Mouse (Mus musculus) thymus, adult 2 months (tissue): ENCODE results near the gene Sdr42e1. TPM values are rescaled to one million over a fixed set of nuclear protein-coding genes. Genes with fewer than 3 reads are reported as not detected.

Source experiments
- DNase-seq: peaks from one replicate; pipeline ENCODE4 v3.0.0; 2021
- H3K27ac ChIP-seq: fragments of 200-500 bp; 2 replicates; pipeline ENCODE4 v1.5.1; 2012; ENCODE audit warnings: low read length, control low read depth; ENCODE audit not compliant: control insufficient read depth, insufficient read depth
- H3K27me3 ChIP-seq: fragments of 200-500 bp; 2 replicates; pipeline ENCODE4 v1.6.1; 2012; ENCODE audit warnings: mild to moderate bottlenecking, low read length, moderate library complexity, mixed read lengths; ENCODE audit not compliant: control insufficient read depth, insufficient read depth
- H3K36me3 ChIP-seq: fragments of 200-500 bp; 2 replicates; pipeline ENCODE4 v1.6.1; 2012; ENCODE audit warnings: mild to moderate bottlenecking, low read length, moderate library complexity; ENCODE audit not compliant: control insufficient read depth, insufficient read depth
- H3K4me1 ChIP-seq: fragments of 200-500 bp; replicated peaks from 2 replicates; pipeline ENCODE4 v1.6.1; 2012; ENCODE audit warnings: low read length; ENCODE audit not compliant: control insufficient read depth, insufficient read depth
- H3K4me3 ChIP-seq: fragments of 200-500 bp; 2 replicates; pipeline ENCODE4 v1.5.1; 2012; ENCODE audit warnings: mild to moderate bottlenecking, low read length, control low read depth, moderate library complexity; ENCODE audit not compliant: control insufficient read depth, insufficient read depth
- CTCF ChIP-seq: fragments of 200-500 bp; IDR thresholded peaks from 2 replicates; pipeline ENCODE4 v1.5.1; 2012; ENCODE audit warnings: mild to moderate bottlenecking, control low read depth, low read length, moderate library complexity, borderline replicate concordance; ENCODE audit not compliant: control insufficient read depth, poor library complexity, insufficient read depth; ENCODE audit errors: extremely low read depth
- POLR2A ChIP-seq: fragments of 200-500 bp; IDR thresholded peaks from 2 replicates; pipeline ENCODE4 v1.6.1; 2012; ENCODE audit warnings: mild to moderate bottlenecking, low read length, control low read depth, moderate library complexity; ENCODE audit not compliant: control insufficient read depth, poor library complexity, insufficient read depth; ENCODE audit errors: extremely low read depth
- WGBS: fragments of 180-500 bp; shearing (Covaris S2); methylation state at CpG from one replicate; pipeline ENCODE4 v1.1.7; 2018; 5-methylcytosine and 5-hydroxymethylcytosine counted together
- polyA plus RNA-seq: library from polyadenylated mRNA; depleted of rRNA; stranded (reverse); fragments of >200 nt; gene quantifications from 2 replicates; pipeline ENCODE4 v1.2.3, GENCODE M21; 2012

Gene Sdr42e1
- polyA plus RNA-seq, 1 experiment = 5.1 TPM

DNA sequence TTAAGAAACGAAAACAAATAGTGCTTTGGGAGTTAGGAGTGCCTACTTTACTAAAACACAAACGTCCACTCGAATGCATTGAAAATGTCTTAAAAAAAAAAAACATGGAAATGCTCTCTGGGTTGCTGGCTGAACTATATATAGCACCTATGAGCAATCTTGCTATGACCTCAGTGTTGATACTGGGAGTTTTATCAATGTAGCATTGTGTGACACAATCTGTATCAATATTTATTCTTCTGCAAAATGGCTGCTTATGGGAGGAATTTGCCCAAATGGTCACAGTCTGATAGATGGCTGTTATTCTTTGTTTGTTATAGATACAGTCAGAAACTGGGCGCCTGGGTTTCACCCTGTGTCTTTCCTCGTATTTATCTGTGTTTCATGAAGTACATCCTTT, 28.0 kb downstream of the Sdr42e1 start:
- H3K4me1 ChIP-seq = no peaks in the 10 kb centered on the region
- no peak overlapping the region for H3K27ac ChIP-seq
- H3K4me3 ChIP-seq = no peak overlapping the region
- no peaks in the 10 kb centered on the region for H3K27me3 ChIP-seq
- TF ChIP-seq CTCF (no peak), POLR2A (no peak)
- no peak for DNase-seq
- H3K36me3 ChIP-seq = no peaks in the 10 kb centered on the region
- 75% methylated on average over 5 of the region's 5 CpGs for WGBS

DNA sequence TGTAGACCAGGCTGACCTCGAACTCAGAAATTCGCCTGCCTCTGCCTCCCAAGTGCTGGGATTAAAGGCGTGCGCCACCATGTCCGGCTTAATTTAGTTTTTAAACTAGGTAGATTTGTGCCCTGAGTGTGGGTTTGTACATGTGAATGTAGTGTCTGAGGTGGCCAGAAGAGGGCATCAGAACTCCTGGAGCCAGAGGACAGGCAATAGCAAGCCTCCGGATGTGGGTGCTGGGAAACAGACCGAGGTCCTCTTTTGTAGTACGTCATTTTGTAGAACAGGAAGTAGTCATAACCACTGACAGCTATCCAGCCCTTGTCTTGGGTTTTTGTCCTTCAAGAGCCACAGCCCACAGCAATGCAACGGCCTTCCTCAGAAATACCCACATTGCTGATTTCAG, 33.9 kb downstream of the Sdr42e1 start:
- WGBS = 74% methylated on average over 9 of the region's 9 CpGs
- DNase-seq = no peak
- H3K36me3 ChIP-seq = no peaks in the 10 kb centered on the region
- no peak overlapping the region for H3K27ac ChIP-seq
- H3K4me3 ChIP-seq = no peak overlapping the region
- no peaks in the 10 kb centered on the region for H3K4me1 ChIP-seq
- H3K27me3 ChIP-seq = no peaks in the 10 kb centered on the region
- no peak for TF ChIP-seq CTCF
- TF ChIP-seq POLR2A = no peak

DNA sequence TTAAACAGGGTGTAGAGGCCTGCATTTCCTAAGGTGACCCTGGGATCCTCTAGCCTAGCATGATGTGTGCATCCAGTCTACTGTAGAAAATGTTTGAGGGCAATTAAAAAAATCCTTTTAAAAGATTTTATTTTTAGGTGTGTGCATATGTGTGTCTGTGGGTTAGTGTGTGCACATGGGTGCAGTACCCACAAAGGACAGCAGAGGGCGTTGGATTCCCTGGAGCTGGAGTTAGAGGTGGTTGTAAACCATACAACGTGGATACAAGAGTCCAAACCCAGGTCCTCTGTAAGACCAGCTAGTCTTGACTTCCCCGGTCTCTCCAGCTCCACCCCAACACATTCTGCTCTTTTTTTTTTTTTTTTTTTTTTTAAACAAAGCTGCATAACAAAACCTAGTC, 36.0 kb downstream of the Sdr42e1 start:
- DNase-seq = no peak
- Histone ChIP-seq H3K36me3 (no peaks in the 10 kb centered on the region), H3K4me3 (no peak overlapping the region), H3K27me3 (no peaks in the 10 kb centered on the region), H3K27ac (no peak overlapping the region), H3K4me1 (no peaks in the 10 kb centered on the region)
- WGBS = 78% methylated on average over 3 of the region's 3 CpGs
- no peak for TF ChIP-seq CTCF
- TF ChIP-seq POLR2A = no peak

DNA sequence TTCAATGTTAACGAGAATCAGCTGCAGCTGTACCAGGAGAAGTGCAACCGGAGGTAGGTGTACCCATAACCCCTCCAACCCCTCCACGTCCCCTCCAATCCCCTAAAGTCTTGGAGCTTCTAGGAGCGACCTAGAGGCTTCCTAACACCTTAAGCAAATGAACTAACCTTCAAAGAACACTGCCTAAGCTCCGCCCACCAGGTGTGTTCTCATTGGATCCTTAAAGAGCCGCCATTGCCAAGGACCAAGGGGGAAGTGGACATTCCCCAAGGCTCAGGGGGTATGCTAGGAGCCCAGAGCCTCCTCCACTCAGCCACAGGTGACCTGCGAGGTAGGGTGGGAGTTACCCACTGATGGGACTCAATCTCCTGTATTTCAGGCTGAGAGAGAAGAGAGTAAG, 39.1 kb downstream of the Sdr42e1 start:
- H3K36me3 ChIP-seq = no peaks in the 10 kb centered on the region
- no peak overlapping the region for H3K27ac ChIP-seq
- DNase-seq = no peak
- TF ChIP-seq CTCF (no peak), POLR2A (no peak)
- 95% methylated on average over 7 of the region's 7 CpGs for WGBS
- H3K4me3 ChIP-seq = no peak overlapping the region
- H3K4me1 ChIP-seq = no peaks in the 10 kb centered on the region
- H3K27me3 ChIP-seq = no peaks in the 10 kb centered on the region

DNA sequence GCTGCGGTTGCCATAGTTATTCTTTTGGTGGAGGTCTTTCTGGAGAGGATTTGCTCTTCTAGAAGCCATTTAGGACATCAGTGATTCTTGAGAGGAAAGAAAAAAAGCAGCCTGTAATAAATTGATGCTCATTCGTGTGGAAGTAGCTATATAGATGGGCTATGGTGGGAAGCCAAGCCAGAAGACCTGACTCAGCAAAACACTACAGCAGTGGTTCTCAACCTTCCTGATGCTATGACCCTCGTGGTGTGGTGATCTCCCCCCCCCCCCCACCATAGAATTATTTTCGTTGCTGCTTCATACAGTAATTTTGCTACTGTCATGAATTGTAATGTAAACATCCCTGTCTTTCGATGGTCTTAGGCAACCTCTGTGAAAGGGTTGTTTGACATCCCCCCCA, 41.0 kb downstream of the Sdr42e1 start:
- no peak for DNase-seq
- Histone ChIP-seq H3K27ac (no peak overlapping the region), H3K36me3 (no peaks in the 10 kb centered on the region), H3K4me1 (no peaks in the 10 kb centered on the region), H3K4me3 (no peak overlapping the region), H3K27me3 (no peaks in the 10 kb centered on the region)
- 81% methylated on average over 5 of the region's 5 CpGs for WGBS
- TF ChIP-seq POLR2A (no peak), CTCF (no peak)

DNA sequence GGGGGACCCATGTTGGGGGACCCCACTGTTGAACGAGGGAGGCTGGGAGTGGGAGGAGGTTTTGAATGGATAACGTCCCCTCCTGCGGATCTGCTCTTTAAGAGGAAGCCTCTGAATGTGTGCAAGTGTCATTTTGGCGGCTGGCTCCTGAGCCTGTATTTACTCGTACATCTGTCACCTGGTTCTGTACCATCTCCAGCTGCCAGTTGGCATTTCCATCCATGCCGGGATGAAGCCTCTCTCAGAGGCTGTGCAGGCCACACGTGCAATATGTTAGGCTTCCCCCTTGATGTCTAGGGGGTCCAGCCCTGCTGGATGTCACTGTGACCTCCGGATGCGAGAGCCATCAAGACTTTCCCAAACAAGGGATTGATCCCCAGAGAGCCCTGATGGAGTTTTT, 46.4 kb downstream of the Sdr42e1 start:
- Histone ChIP-seq H3K27me3 (no peaks in the 10 kb centered on the region), H3K36me3 (no peaks in the 10 kb centered on the region), H3K4me3 (no peak overlapping the region), H3K27ac (no peak overlapping the region), H3K4me1 (no peaks in the 10 kb centered on the region)
- 95% methylated on average over 9 of the region's 9 CpGs for WGBS
- no peak for DNase-seq
- no peak for TF ChIP-seq POLR2A
- TF ChIP-seq CTCF = no peak
